Mouse (Mus musculus) embryonic fibroblast, embryonic 13.5 days (primary cell): Measurements from ENCODE around the gene Vkorc1l1.

Experiments
- CTCF ChIP-seq: IDR thresholded peaks from 2 replicates; pipeline ENCODE4 v1.5.1; 2011; ENCODE audit warnings: mild to moderate bottlenecking, control low read depth, low read length, moderate library complexity, borderline replicate concordance; ENCODE audit not compliant: insufficient read depth
- POLR2A ChIP-seq: IDR thresholded peaks from 2 replicates; pipeline ENCODE4 v1.6.1; 2011; ENCODE audit warnings: low read depth, mild to moderate bottlenecking, control low read depth, low read length, moderate library complexity

DNA sequence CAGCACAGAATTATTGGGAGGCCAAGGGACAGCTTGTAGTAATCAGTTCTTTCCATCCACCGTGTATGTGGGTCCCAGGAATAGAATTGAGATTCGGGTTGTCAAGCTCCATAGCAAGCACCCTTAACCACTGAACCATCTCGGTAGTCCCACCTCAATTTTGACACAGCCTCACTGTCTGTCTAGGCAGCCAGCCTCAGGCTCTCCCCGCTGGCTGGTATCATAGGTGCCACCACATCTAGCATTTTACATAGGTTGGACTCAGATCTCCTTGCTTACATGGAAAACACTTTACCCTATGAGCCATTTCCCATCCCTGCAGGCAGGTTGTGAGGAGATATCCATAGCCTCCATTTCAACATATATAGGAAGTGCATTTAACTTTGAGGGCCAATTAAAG lies 32.6 kb downstream of the Vkorc1l1 start:
- no peak for TF ChIP-seq CTCF
- no peak for TF ChIP-seq POLR2A
